Mouse (Mus musculus) lung, postnatal 0 days (tissue): ENCODE measurements at regions not wholly inside any gene's neighbourhood (a gene's known extent, or its start where the extent isn't known, plus 50 kb on each side); places are given as distances from the start of the nearest gene placed in this dataset.

Experiments used
- CTCF ChIP-seq: IDR thresholded peaks from 2 replicates; pipeline ENCODE4 v1.5.1; 2016; ENCODE audit warnings: antibody characterized with exemption, mild to moderate bottlenecking
- EP300 ChIP-seq: IDR thresholded peaks from 2 replicates; pipeline ENCODE4 v1.6.1; 2016; ENCODE audit warnings: antibody characterized with exemption, mild to moderate bottlenecking, control low read depth

GRCm38 (mm10) chr2:79056138-79056537, 188.2 kb downstream of the Ube2e3 start:
- TF ChIP-seq CTCF (no peak), EP300 (no peak)
